Mouse (Mus musculus): Measurements from ENCODE around the gene Lrrc4c. TPM values are rescaled to one million over a fixed set of nuclear protein-coding genes. Genes with fewer than 3 reads are reported as not detected.

Gene Lrrc4c
- polyA plus RNA-seq, 1 experiment from 2014 or later: 1.2 TPM

GRCm38 (mm10) chr2:96850839-96851396 is 532.9 kb downstream of the Lrrc4c start:
- ATAC-seq (replicated peaks; ENCODE audit: extremely low read depth, insufficient read depth, low FRiP score): no peak
- WGBS: 92% methylated on average over 5 of the region's 5 CpGs

GRCm38 (mm10) chr2:96853797-96854196 is 535.8 kb downstream of the Lrrc4c start:
- no peaks in the 10 kb centered on the region for H3K4me1 ChIP-seq (ENCODE audit: control insufficient read depth, insufficient read depth, low read length)
- no peaks in the 10 kb centered on the region for H3K27me3 ChIP-seq (ENCODE audit: control insufficient read depth, insufficient read depth, low read length)
- no peak overlapping the region for H3K9ac ChIP-seq (ENCODE audit: low read length)
- H3K4me3 ChIP-seq (ENCODE audit: low read length): no peak overlapping the region
- H3K4me2 ChIP-seq (ENCODE audit: low read depth, low read length): no peak overlapping the region
- H3K36me3 ChIP-seq (ENCODE audit: control insufficient read depth, insufficient read depth): no peaks in the 10 kb centered on the region
- no peak for ATAC-seq (replicated peaks; ENCODE audit: extremely low read depth, insufficient read depth, low FRiP score)
- WGBS: 79% methylated on average over 1 of the region's 1 CpGs
- H3K9me3 ChIP-seq (replicated peaks; ENCODE audit: control insufficient read depth, low read length): no peaks in the 10 kb centered on the region
- H3K27ac ChIP-seq (ENCODE audit: low read length): no peak overlapping the region

More at GRCm38 (mm10) chr2:96850839-96851396, 532.9 kb downstream of the Lrrc4c start:
- H3K4me2 ChIP-seq (ENCODE audit: low read depth, low read length): no peak overlapping the region
- no peak overlapping the region for H3K4me3 ChIP-seq (ENCODE audit: low read length)
- no peaks in the 10 kb centered on the region for H3K4me1 ChIP-seq (ENCODE audit: control insufficient read depth, insufficient read depth, low read length)
- H3K27me3 ChIP-seq (ENCODE audit: control insufficient read depth, insufficient read depth, low read length): no peaks in the 10 kb centered on the region
- no peaks in the 10 kb centered on the region for H3K36me3 ChIP-seq (ENCODE audit: control insufficient read depth, insufficient read depth)
- H3K9me3 ChIP-seq (replicated peaks; ENCODE audit: control insufficient read depth, low read length): no peaks in the 10 kb centered on the region
- no peak overlapping the region for H3K9ac ChIP-seq (ENCODE audit: low read length)
- no peak overlapping the region for H3K27ac ChIP-seq (ENCODE audit: low read length)

DNA sequence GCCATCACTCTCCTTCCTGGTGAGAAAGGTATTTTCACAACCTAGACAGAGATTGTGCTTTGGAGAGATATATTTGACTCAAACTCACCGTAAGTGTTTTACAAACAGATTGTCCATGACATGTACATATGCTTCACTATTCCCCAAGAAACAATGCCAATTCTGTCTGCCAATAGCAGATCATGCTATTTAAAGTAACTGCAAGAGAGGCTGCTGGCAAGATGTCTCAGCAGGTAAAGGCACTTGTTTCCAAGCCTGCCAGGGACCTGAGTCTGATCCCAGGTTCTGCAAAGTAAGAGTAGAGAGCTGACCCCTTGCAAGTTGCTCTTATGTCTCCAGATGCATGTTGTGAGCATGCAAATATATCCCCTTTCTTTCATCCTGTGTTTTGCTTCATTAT is 558.1 kb downstream of the Lrrc4c start:
- Histone ChIP-seq H3K27me3 (ENCODE audit: control insufficient read depth, insufficient read depth, low read length) (no peaks in the 10 kb centered on the region), H3K9ac (ENCODE audit: low read length) (no peak overlapping the region)
- no peak for ATAC-seq (replicated peaks; ENCODE audit: extremely low read depth, insufficient read depth, low FRiP score)

DNA sequence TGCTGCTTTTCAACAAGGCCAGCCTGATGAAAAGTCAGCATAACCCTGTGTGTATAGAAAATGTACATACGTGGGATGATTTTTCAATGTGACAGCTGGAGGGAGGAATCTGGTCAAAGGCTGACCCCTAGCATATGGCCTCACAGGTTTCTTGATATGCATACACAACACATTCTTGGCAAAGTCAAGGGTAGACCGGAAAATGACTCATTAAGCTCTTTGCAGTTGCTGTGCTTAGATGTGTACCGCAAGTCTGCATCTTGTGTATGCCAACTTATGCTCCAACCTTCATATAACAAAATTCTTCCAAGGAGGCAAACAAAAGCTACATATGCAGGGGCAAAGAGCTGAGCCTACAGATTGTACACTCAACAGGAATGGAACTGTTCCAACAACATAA is 631.6 kb downstream of the Lrrc4c start:
- no peaks in the 10 kb centered on the region for H3K36me3 ChIP-seq (ENCODE audit: control insufficient read depth, insufficient read depth)
- H3K4me1 ChIP-seq (ENCODE audit: control insufficient read depth, insufficient read depth, low read length): no peaks in the 10 kb centered on the region
- H3K9me3 ChIP-seq (replicated peaks; ENCODE audit: control insufficient read depth, low read length): no peaks in the 10 kb centered on the region
- H3K27me3 ChIP-seq (ENCODE audit: control insufficient read depth, insufficient read depth, low read length): no peaks in the 10 kb centered on the region
- H3K4me2 ChIP-seq (ENCODE audit: low read depth, low read length): no peak overlapping the region
- WGBS: 72% methylated on average over 3 of the region's 3 CpGs
- ATAC-seq (replicated peaks; ENCODE audit: extremely low read depth, insufficient read depth, low FRiP score): no peak
- no peak overlapping the region for H3K4me3 ChIP-seq (ENCODE audit: low read length)
- H3K9ac ChIP-seq (ENCODE audit: low read length): no peak overlapping the region
- no peak overlapping the region for H3K27ac ChIP-seq (ENCODE audit: low read length)

More for the DNA sequence above, 558.1 kb downstream of the Lrrc4c start:
- no peaks in the 10 kb centered on the region for H3K36me3 ChIP-seq (ENCODE audit: control insufficient read depth, insufficient read depth)
- no peaks in the 10 kb centered on the region for H3K4me1 ChIP-seq (ENCODE audit: control insufficient read depth, insufficient read depth, low read length)
- H3K27ac ChIP-seq (ENCODE audit: low read length): no peak overlapping the region
- H3K4me2 ChIP-seq (ENCODE audit: low read depth, low read length): no peak overlapping the region
- no peaks in the 10 kb centered on the region for H3K9me3 ChIP-seq (replicated peaks; ENCODE audit: control insufficient read depth, low read length)
- H3K4me3 ChIP-seq (ENCODE audit: low read length): no peak overlapping the region
- WGBS: 72% methylated on average over 1 of the region's 1 CpGs

DNA sequence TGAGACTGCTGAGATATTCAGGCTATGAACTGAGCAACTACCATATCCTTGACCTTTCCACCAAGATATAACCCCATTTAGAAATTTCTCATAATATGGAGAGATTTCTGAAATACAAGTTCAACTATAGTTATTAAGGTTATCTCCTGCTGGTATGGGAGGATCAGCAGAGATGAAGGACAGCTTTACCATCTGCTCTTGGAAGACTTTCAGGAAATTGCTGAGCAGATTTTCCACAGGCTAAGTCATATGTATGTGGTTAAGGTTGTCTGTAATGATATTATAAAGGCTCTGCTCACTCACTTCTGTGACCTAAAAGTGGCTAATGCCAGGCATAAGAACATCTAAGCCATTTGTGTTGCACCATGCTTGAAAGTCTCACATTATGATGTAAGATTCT is 681.6 kb downstream of the Lrrc4c start:
- Histone ChIP-seq H3K4me3 (ENCODE audit: low read length) (no peak overlapping the region), H3K4me1 (ENCODE audit: control insufficient read depth, insufficient read depth, low read length) (no peaks in the 10 kb centered on the region), H3K4me2 (ENCODE audit: low read depth, low read length) (no peak overlapping the region)

GRCm38 (mm10) chr2:97018319-97018718 is 700.4 kb downstream of the Lrrc4c start:
- ATAC-seq (replicated peaks; ENCODE audit: extremely low read depth, insufficient read depth, low FRiP score): no peak
- Histone ChIP-seq H3K27me3 (ENCODE audit: control insufficient read depth, insufficient read depth, low read length) (no peaks in the 10 kb centered on the region), H3K4me1 (ENCODE audit: control insufficient read depth, insufficient read depth, low read length) (no peaks in the 10 kb centered on the region), H3K27ac (ENCODE audit: low read length) (no peak overlapping the region), H3K4me3 (ENCODE audit: low read length) (no peak overlapping the region), H3K9me3 (replicated peaks; ENCODE audit: control insufficient read depth, low read length) (no peaks in the 10 kb centered on the region), H3K9ac (ENCODE audit: low read length) (no peak overlapping the region), H3K36me3 (ENCODE audit: control insufficient read depth, insufficient read depth) (no peaks in the 10 kb centered on the region), H3K4me2 (ENCODE audit: low read depth, low read length) (no peak overlapping the region)
- WGBS: 57% methylated on average over 3 of the region's 3 CpGs

More for the DNA sequence above, 681.6 kb downstream of the Lrrc4c start:
- H3K27ac ChIP-seq (ENCODE audit: low read length): no peak overlapping the region
- no peaks in the 10 kb centered on the region for H3K36me3 ChIP-seq (ENCODE audit: control insufficient read depth, insufficient read depth)
- H3K27me3 ChIP-seq (ENCODE audit: control insufficient read depth, insufficient read depth, low read length): no peaks in the 10 kb centered on the region
- no peaks in the 10 kb centered on the region for H3K9me3 ChIP-seq (replicated peaks; ENCODE audit: control insufficient read depth, low read length)
- no peak for ATAC-seq (replicated peaks; ENCODE audit: extremely low read depth, insufficient read depth, low FRiP score)
- H3K9ac ChIP-seq (ENCODE audit: low read length): no peak overlapping the region

DNA sequence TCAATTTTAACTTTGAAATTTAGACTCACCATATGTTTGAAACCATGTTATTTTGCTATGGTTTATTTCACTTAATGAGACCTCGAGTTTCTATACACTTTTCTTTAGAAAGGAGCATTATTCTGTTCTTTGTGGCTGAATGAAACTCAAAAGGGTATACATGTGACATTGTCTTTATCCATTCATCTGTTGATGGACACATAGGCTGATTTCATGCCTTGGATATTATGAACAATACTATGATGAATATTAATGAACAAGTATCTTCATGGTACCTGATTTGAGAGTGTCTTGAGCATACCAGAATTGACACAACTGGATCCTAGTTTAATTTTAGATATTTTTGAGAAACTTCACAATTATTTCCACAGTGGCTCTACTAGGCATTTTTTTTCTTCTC is 709.0 kb downstream of the Lrrc4c start:
- no peak overlapping the region for H3K9ac ChIP-seq (ENCODE audit: low read length)
- ATAC-seq (replicated peaks; ENCODE audit: extremely low read depth, insufficient read depth, low FRiP score): no peak
- H3K4me2 ChIP-seq (ENCODE audit: low read depth, low read length): no peak overlapping the region
- WGBS: 45% methylated on average over 1 of the region's 1 CpGs
- H3K4me3 ChIP-seq (ENCODE audit: low read length): no peak overlapping the region
- H3K27ac ChIP-seq (ENCODE audit: low read length): no peak overlapping the region
- H3K27me3 ChIP-seq (ENCODE audit: control insufficient read depth, insufficient read depth, low read length): no peaks in the 10 kb centered on the region
- no peaks in the 10 kb centered on the region for H3K36me3 ChIP-seq (ENCODE audit: control insufficient read depth, insufficient read depth)
- H3K4me1 ChIP-seq (ENCODE audit: control insufficient read depth, insufficient read depth, low read length): no peaks in the 10 kb centered on the region
- H3K9me3 ChIP-seq (replicated peaks; ENCODE audit: control insufficient read depth, low read length): no peaks in the 10 kb centered on the region

GRCm38 (mm10) chr2:97027585-97027984 is 709.6 kb downstream of the Lrrc4c start:
- H3K36me3 ChIP-seq (ENCODE audit: control insufficient read depth, insufficient read depth): no peaks in the 10 kb centered on the region
- no peaks in the 10 kb centered on the region for H3K4me1 ChIP-seq (ENCODE audit: control insufficient read depth, insufficient read depth, low read length)
- WGBS: 63% methylated on average over 1 of the region's 1 CpGs
- no peaks in the 10 kb centered on the region for H3K9me3 ChIP-seq (replicated peaks; ENCODE audit: control insufficient read depth, low read length)
- H3K27me3 ChIP-seq (ENCODE audit: control insufficient read depth, insufficient read depth, low read length): no peaks in the 10 kb centered on the region
- no peak overlapping the region for H3K4me3 ChIP-seq (ENCODE audit: low read length)
- no peak for ATAC-seq (replicated peaks; ENCODE audit: extremely low read depth, insufficient read depth, low FRiP score)
- H3K4me2 ChIP-seq (ENCODE audit: low read depth, low read length): no peak overlapping the region
- no peak overlapping the region for H3K27ac ChIP-seq (ENCODE audit: low read length)
- H3K9ac ChIP-seq (ENCODE audit: low read length): no peak overlapping the region

GRCm38 (mm10) chr2:97036401-97036800 is 718.4 kb downstream of the Lrrc4c start:
- H3K9ac ChIP-seq (ENCODE audit: low read length): no peak overlapping the region
- no peak for ATAC-seq (replicated peaks; ENCODE audit: extremely low read depth, insufficient read depth, low FRiP score)
- no peak overlapping the region for H3K27ac ChIP-seq (ENCODE audit: low read length)
- no peak overlapping the region for H3K4me2 ChIP-seq (ENCODE audit: low read depth, low read length)
- no peaks in the 10 kb centered on the region for H3K36me3 ChIP-seq (ENCODE audit: control insufficient read depth, insufficient read depth)
- H3K4me3 ChIP-seq (ENCODE audit: low read length): no peak overlapping the region
- H3K9me3 ChIP-seq (replicated peaks; ENCODE audit: control insufficient read depth, low read length): no peaks in the 10 kb centered on the region
- no peaks in the 10 kb centered on the region for H3K27me3 ChIP-seq (ENCODE audit: control insufficient read depth, insufficient read depth, low read length)
- H3K4me1 ChIP-seq (ENCODE audit: control insufficient read depth, insufficient read depth, low read length): no peaks in the 10 kb centered on the region

Measured in heart, embryonic 16.5 days (tissue).